Mouse (Mus musculus): ENCODE measurements around the gene E130309D02Rik.

- TF ChIP-seq CTCF (IDR thresholded peaks at IDR 0.05; ENCODE audit: borderline replicate concordance, insufficient read depth, low read depth, low read length), result no peak
- TF ChIP-seq POLR2A (IDR thresholded peaks at IDR 0.05; ENCODE audit: borderline replicate concordance, insufficient read depth, low read length), result no peak
Measured at GRCm38 (mm10) chr5:143334418-143335088, 19.4 kb upstream of the E130309D02Rik start.

All from cerebellum, adult 2 months (tissue).